Mouse (Mus musculus) kidney, embryonic 14.5 days (tissue): ENCODE measurements at regions not wholly inside any gene's neighbourhood (a gene's known extent, or its start where the extent isn't known, plus 50 kb on each side); places are given as distances from the start of the nearest gene placed in this dataset.

Source experiments
- ATAC-seq: fragments of 200-750 bp; cut with Nextera tagmentation; 2 replicates; pipeline ENCODE4 v1.8.0; 2017; ENCODE audit warnings: moderate number of reproducible peaks, mild to moderate bottlenecking, moderate TSS enrichment, moderate library complexity; ENCODE audit not compliant: low FRiP score, low TSS enrichment
- H3K27ac ChIP-seq: fragments of 300-500 bp; sonication (generic); 2 replicates; pipeline ENCODE4 v1.5.1; 2014; ENCODE audit warnings: low read depth, mild to moderate bottlenecking, low read length, moderate library complexity, mixed read lengths
- H3K27me3 ChIP-seq: fragments of 300-500 bp; sonication (generic); 2 replicates; pipeline ENCODE4 v1.6.1; 2014; ENCODE audit warnings: mild to moderate bottlenecking, low read length; ENCODE audit not compliant: control insufficient read depth, insufficient read depth
- H3K36me3 ChIP-seq: fragments of 300-500 bp; sonication (generic); 2 replicates; pipeline ENCODE4 v1.6.1; 2014; ENCODE audit warnings: low read length, mixed read lengths; ENCODE audit not compliant: control insufficient read depth, insufficient read depth
- H3K4me1 ChIP-seq: fragments of 300-500 bp; sonication (generic); 2 replicates; pipeline ENCODE4 v1.6.1; 2014; ENCODE audit warnings: low read length, mixed read lengths; ENCODE audit not compliant: control insufficient read depth, insufficient read depth
- H3K4me2 ChIP-seq: fragments of 300-500 bp; sonication (generic); replicated peaks from 2 replicates; pipeline ENCODE4 v1.6.1; 2014; ENCODE audit warnings: low read depth, mild to moderate bottlenecking, low read length
- H3K4me3 ChIP-seq: fragments of 300-500 bp; sonication (generic); 2 replicates; pipeline ENCODE4 v1.5.1; 2014; ENCODE audit warnings: mild to moderate bottlenecking, low read length
- H3K9ac ChIP-seq: fragments of 300-500 bp; sonication (generic); 2 replicates; pipeline ENCODE4 v1.6.1; 2014; ENCODE audit warnings: low read depth, mild to moderate bottlenecking, low read length, moderate library complexity
- H3K9me3 ChIP-seq: fragments of 300-500 bp; sonication (generic); 2 replicates; pipeline ENCODE4 v1.6.1; 2016; ENCODE audit warnings: low read length; ENCODE audit not compliant: control insufficient read depth
- WGBS: fragments of 180-500 bp; shearing (Covaris S2); extraction: QIAGEN DNeasy Blood & Tissue Kit; methylation state at CpG from one replicate; pipeline ENCODE4 v1.1.7; 2014; 5-methylcytosine and 5-hydroxymethylcytosine counted together

GRCm38 (mm10) chr10:46045474-46046093, 468.0 kb downstream of the Hace1 start:
- Histone ChIP-seq H3K27me3 (no peaks in the 10 kb centered on the region), H3K4me2 (no peak overlapping the region), H3K4me1 (no peaks in the 10 kb centered on the region), H3K4me3 (no peak overlapping the region), H3K9me3 (no peaks in the 10 kb centered on the region), H3K9ac (no peak overlapping the region), H3K36me3 (no peaks in the 10 kb centered on the region), H3K27ac (no peak overlapping the region)
- 64% methylated on average over 6 of the region's 6 CpGs for WGBS
- no peak for ATAC-seq

DNA sequence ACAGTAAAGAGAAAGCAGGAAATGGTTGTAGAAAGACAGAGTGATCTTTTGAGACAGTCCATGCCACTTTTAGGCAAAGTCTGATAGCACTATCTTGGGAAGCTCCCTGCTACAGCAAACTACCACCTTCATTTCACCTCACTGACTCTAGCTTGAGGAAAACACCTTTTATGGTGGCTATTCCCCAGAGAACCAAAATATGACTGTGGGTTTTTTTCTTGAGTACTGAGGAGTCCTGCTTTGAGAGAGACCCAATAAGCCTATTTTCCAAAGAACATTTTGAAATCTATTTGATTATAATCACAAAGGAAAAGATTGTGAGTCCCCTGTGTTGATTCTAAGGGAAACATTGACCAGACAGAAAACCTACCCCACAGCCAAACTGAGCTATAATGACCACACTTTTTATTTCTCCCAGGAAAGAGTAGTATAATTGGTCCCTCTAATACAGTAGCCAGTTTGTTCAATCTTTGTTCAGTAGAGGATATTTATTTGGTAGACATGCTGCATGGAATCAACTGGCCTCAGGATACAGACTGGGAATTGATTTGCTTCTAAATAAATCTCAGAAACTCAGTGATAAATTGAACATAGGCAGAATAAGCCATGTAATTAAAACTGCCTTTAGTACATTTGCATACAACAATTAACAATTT, 468.6 kb downstream of the Hace1 start:
- Histone ChIP-seq H3K4me3 (no peak overlapping the region), H3K4me2 (no peak overlapping the region), H3K36me3 (no peaks in the 10 kb centered on the region), H3K9me3 (no peaks in the 10 kb centered on the region), H3K4me1 (no peaks in the 10 kb centered on the region), H3K9ac (no peak overlapping the region), H3K27me3 (no peaks in the 10 kb centered on the region), H3K27ac (no peak overlapping the region)
- no peak for ATAC-seq

DNA sequence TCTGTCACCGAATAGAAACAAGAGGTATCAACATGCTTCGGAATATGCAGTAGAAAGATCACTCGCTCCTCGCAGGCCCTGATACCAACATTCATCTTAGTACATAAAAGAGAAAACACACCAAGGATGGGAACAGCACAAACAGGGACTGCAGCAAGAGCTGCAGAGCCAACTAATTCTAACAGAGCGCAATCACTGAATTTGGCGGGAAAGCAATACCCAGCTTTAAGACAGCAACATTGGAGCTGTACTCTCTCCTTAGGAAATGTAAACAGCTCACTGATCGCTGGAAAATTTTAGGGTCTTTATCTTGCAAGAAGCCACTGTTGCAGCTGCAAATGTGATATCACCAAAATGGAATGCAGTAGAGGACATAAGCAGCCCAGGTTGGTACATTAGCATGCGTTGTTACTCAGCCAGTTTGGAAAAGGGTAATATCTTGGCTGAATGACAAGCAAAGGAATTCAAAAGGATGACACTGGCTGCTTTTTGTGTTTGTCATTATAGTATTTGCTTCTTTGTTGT, 469.3 kb downstream of the Hace1 start:
- ATAC-seq = no peak
- H3K4me1 ChIP-seq = no peaks in the 10 kb centered on the region
- H3K9ac ChIP-seq = no peak overlapping the region
- H3K27ac ChIP-seq = no peak overlapping the region
- no peaks in the 10 kb centered on the region for H3K9me3 ChIP-seq
- H3K36me3 ChIP-seq = no peaks in the 10 kb centered on the region
- H3K4me3 ChIP-seq = no peak overlapping the region
- no peaks in the 10 kb centered on the region for H3K27me3 ChIP-seq
- H3K4me2 ChIP-seq = no peak overlapping the region
- 88% methylated on average over 8 of the region's 8 CpGs for WGBS

DNA sequence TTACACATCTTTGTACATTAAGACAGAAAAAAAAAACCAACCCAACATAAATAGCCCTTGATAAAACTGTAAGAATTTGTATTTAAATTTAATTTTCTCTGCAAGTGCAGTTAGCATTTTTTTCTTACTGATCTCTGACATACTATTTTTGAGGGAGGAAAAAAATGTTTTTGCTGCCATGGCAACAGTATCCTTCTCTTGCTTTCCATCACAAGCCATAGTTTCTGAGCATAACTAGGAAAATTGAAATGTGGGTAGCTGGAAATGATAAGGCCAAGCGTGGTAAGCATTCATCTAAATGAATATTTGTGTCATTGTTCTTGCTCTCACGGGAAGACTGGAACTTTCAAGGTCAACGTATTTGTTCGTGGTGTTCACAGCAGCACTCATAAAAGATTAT, 470.0 kb downstream of the Hace1 start:
- Histone ChIP-seq H3K36me3 (no peaks in the 10 kb centered on the region), H3K4me2 (no peak overlapping the region), H3K4me3 (no peak overlapping the region), H3K4me1 (no peaks in the 10 kb centered on the region), H3K27ac (no peak overlapping the region), H3K9ac (no peak overlapping the region), H3K9me3 (no peaks in the 10 kb centered on the region), H3K27me3 (no peaks in the 10 kb centered on the region)
- no peak for ATAC-seq
- WGBS = 76% methylated on average over 4 of the region's 4 CpGs

DNA sequence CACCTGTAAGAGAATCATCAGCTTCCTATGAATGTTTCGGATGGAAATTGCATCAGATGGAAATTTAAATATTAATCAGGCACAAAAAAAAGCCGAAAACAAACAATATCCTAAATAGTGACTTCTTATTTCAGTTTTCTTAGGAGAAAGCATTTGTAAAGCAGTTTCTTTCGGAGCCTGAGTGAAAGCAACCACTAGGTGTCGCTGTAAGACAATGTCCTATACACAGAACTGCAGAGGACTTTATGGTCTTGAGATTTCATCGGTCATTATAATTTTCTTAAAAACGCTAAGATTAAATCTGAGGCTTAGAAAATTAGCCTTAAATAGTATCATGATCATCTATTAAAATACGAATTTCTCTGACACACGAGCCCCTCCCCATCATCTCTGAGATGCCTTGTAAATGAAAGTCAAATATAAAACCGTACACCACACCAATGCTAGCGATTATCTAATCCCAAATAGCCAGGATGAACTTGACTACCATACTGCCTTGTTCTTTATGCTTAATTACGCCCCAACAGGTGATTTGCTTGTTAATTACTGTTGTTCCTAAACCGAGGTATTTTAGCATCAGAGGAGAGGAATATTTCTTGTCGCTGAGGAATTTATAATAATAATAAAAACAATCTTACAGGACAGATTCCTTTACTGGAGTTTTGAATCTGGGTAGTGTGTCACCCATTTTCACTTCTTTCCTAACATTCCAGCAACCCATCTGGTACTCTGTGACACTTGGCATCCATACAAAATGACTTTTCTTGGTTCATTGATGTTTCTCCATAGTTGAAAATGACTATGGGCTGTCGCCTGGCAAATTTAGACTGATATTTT, 480.0 kb downstream of the Hace1 start:
- H3K9me3 ChIP-seq = no peaks in the 10 kb centered on the region
- no peaks in the 10 kb centered on the region for H3K36me3 ChIP-seq
- no peak overlapping the region for H3K27ac ChIP-seq
- 36% methylated on average over 14 of the region's 14 CpGs for WGBS
- no peak for ATAC-seq
- H3K4me3 ChIP-seq = no peak overlapping the region
- H3K27me3 ChIP-seq = no peaks in the 10 kb centered on the region
- no peak overlapping the region for H3K4me2 ChIP-seq
- H3K9ac ChIP-seq = no peak overlapping the region
- no peaks in the 10 kb centered on the region for H3K4me1 ChIP-seq

DNA sequence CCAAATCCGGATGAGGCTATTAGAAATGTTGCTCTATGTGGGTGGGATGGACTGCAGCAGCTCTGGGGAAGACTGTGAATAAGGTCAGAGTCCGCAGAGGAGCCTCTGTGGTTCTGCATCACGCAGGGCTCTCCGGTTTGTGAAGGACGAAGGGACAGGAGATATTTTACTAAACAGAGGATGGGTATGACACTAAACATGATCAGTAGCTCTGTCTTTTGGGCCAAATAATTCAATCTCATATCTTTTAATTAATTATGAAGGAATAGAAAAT, 480.5 kb downstream of the Hace1 start:
- ATAC-seq = no peak
- 83% methylated on average over 5 of the region's 5 CpGs for WGBS
- no peaks in the 10 kb centered on the region for H3K36me3 ChIP-seq
- no peak overlapping the region for H3K4me3 ChIP-seq
- no peaks in the 10 kb centered on the region for H3K27me3 ChIP-seq
- no peak overlapping the region for H3K4me2 ChIP-seq
- H3K9ac ChIP-seq = no peak overlapping the region
- no peak overlapping the region for H3K27ac ChIP-seq
- H3K9me3 ChIP-seq = no peaks in the 10 kb centered on the region
- no peaks in the 10 kb centered on the region for H3K4me1 ChIP-seq

DNA sequence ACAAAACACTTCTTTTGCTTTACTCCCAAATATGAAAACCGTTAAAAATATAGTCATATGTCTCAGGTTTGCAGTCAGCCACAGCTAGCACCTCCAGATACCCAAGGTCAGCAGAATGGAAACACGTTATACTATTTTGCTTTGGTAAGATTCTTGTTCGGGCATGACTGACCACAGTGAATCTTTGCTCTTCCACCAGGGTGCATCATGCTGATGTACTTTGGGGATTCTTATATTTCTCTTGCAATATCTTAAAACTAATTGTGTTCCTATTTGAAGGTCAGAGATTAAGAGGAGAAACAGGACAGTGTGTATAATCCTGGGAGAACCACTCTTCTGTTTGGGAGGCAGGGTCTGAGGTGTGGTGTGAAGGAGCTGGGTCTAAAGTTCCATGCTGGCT, 481.7 kb downstream of the Hace1 start:
- no peak overlapping the region for H3K27ac ChIP-seq
- H3K9me3 ChIP-seq = no peaks in the 10 kb centered on the region
- H3K36me3 ChIP-seq = no peaks in the 10 kb centered on the region
- no peak overlapping the region for H3K4me2 ChIP-seq
- no peak overlapping the region for H3K9ac ChIP-seq
- H3K27me3 ChIP-seq = no peaks in the 10 kb centered on the region
- no peak overlapping the region for H3K4me3 ChIP-seq
- 74% methylated on average over 3 of the region's 3 CpGs for WGBS
- no peak for ATAC-seq
- H3K4me1 ChIP-seq = no peaks in the 10 kb centered on the region

- WGBS = 88% methylated on average over 4 of the region's 4 CpGs
- Histone ChIP-seq H3K36me3 (no peaks in the 10 kb centered on the region), H3K4me3 (no peak overlapping the region), H3K4me1 (no peaks in the 10 kb centered on the region), H3K4me2 (no peak overlapping the region), H3K27ac (no peak overlapping the region), H3K27me3 (no peaks in the 10 kb centered on the region), H3K9ac (no peak overlapping the region), H3K9me3 (no peaks in the 10 kb centered on the region)
- ATAC-seq = no peak
Measured at GRCm38 (mm10) chr10:46063831-46064230, 486.2 kb downstream of the Hace1 start.

- no peaks in the 10 kb centered on the region for H3K36me3 ChIP-seq
- no peaks in the 10 kb centered on the region for H3K9me3 ChIP-seq
- H3K4me1 ChIP-seq = no peaks in the 10 kb centered on the region
- no peak overlapping the region for H3K4me3 ChIP-seq
- no peak overlapping the region for H3K4me2 ChIP-seq
- WGBS = 89% methylated on average over 3 of the region's 3 CpGs
- H3K27ac ChIP-seq = no peak overlapping the region
- no peak overlapping the region for H3K9ac ChIP-seq
- no peak for ATAC-seq
- no peaks in the 10 kb centered on the region for H3K27me3 ChIP-seq
Measured at GRCm38 (mm10) chr10:46070766-46071165, 493.1 kb downstream of the Hace1 start.
